Mouse (Mus musculus) ES-Bruce4 (cell line): ENCODE measurements around the gene Was. TPM values are rescaled to one million over a fixed set of nuclear protein-coding genes. Genes with fewer than 3 reads are reported as not detected.

Experiments used
- H3K27ac ChIP-seq: 2 replicates; pipeline ENCODE4 v1.5.1; 2012; ENCODE audit warnings: low read length, inconsistent platforms; ENCODE audit not compliant: insufficient read depth
- H3K27me3 ChIP-seq: 2 replicates; pipeline ENCODE4 v1.6.1; 2012; ENCODE audit warnings: mild to moderate bottlenecking, low read length, inconsistent platforms; ENCODE audit not compliant: control insufficient read depth, poor library complexity, insufficient read depth, severe bottlenecking
- H3K36me3 ChIP-seq: 2 replicates; pipeline ENCODE4 v1.6.1; 2012; ENCODE audit warnings: inconsistent platforms, mild to moderate bottlenecking, low read length, moderate library complexity; ENCODE audit not compliant: control insufficient read depth, poor library complexity, insufficient read depth, severe bottlenecking
- H3K4me1 ChIP-seq: one replicate; pipeline ENCODE4 v1.8.1; 2011; ENCODE audit warnings: low read length; ENCODE audit not compliant: control insufficient read depth, insufficient read depth
- H3K4me3 ChIP-seq: 2 replicates; pipeline ENCODE4 v1.5.1; 2011; ENCODE audit warnings: low read depth, mild to moderate bottlenecking, low read length
- H3K9ac ChIP-seq: 2 replicates; pipeline ENCODE4 v1.6.1; 2012; ENCODE audit warnings: low read depth, mild to moderate bottlenecking, inconsistent platforms; ENCODE audit not compliant: poor library complexity, severe bottlenecking
- H3K9me3 ChIP-seq: replicated peaks from 2 replicates; pipeline ENCODE4 v1.6.1; 2012; ENCODE audit warnings: mild to moderate bottlenecking, low read length, inconsistent platforms; ENCODE audit not compliant: control insufficient read depth, poor library complexity, insufficient read depth, severe bottlenecking
- CTCF ChIP-seq: IDR thresholded peaks from one replicate; pipeline ENCODE4 v1.8.1; 2011; ENCODE audit warnings: low read depth, low read length
- EP300 ChIP-seq: IDR thresholded peaks from 2 replicates; pipeline ENCODE4 v1.6.1; 2011; ENCODE audit warnings: low read depth, low read length; ENCODE audit not compliant: insufficient read depth
- POLR2A ChIP-seq: IDR thresholded peaks from one replicate; pipeline ENCODE4 v1.8.1; 2011; ENCODE audit warnings: low read length; ENCODE audit not compliant: insufficient read depth
- polyA plus RNA-seq: library from polyadenylated mRNA; stranded (reverse); fragments of >200 nt; gene quantifications from 2 replicates; pipeline ENCODE4 v1.2.4, GENCODE M21; 2011; ENCODE audit warnings: low read depth; ENCODE audit not compliant: missing spikeins, insufficient read depth, insufficient read length

Gene Was
- polyA plus RNA-seq, 1 experiment = 0.66 TPM

GRCm38 (mm10) chrX:8123821-8124470, 33.6 kb upstream of the Was start:
- no peak overlapping the region for H3K9ac ChIP-seq
- TF ChIP-seq CTCF (no peak), EP300 (no peak), POLR2A (no peak)
- no peak overlapping the region for H3K27ac ChIP-seq
- no peaks in the 10 kb centered on the region for H3K9me3 ChIP-seq
- H3K4me1 ChIP-seq = no peaks in the 10 kb centered on the region
- no peaks in the 10 kb centered on the region for H3K27me3 ChIP-seq
- no peaks in the 10 kb centered on the region for H3K36me3 ChIP-seq
- H3K4me3 ChIP-seq = no peak overlapping the region

- no peaks in the 10 kb centered on the region for H3K27me3 ChIP-seq
- no peaks in the 10 kb centered on the region for H3K9me3 ChIP-seq
- no peak overlapping the region for H3K27ac ChIP-seq
- no peaks in the 10 kb centered on the region for H3K4me1 ChIP-seq
- H3K36me3 ChIP-seq = no peaks in the 10 kb centered on the region
- no peak for TF ChIP-seq POLR2A
- H3K9ac ChIP-seq = no peak overlapping the region
- H3K4me3 ChIP-seq = no peak overlapping the region
Observed at GRCm38 (mm10) chrX:8117264-8117663, 27.0 kb upstream of the Was start.

- no peak for TF ChIP-seq POLR2A
- no peak for TF ChIP-seq CTCF
- no peak for TF ChIP-seq EP300
- Histone ChIP-seq H3K4me1 (no peaks in the 10 kb centered on the region), H3K9ac (no peak overlapping the region), H3K9me3 (no peaks in the 10 kb centered on the region), H3K27ac (no peak overlapping the region), H3K36me3 (no peaks in the 10 kb centered on the region), H3K4me3 (no peak overlapping the region), H3K27me3 (no peaks in the 10 kb centered on the region)
Observed at GRCm38 (mm10) chrX:8115275-8115674, 25.0 kb upstream of the Was start.

GRCm38 (mm10) chrX:8105019-8105418, 14.7 kb upstream of the Was start:
- no peak overlapping the region for H3K4me3 ChIP-seq
- no peaks in the 10 kb centered on the region for H3K9me3 ChIP-seq
- no peak for TF ChIP-seq CTCF
- TF ChIP-seq EP300 = no peak
- no peaks in the 10 kb centered on the region for H3K4me1 ChIP-seq
- no peak overlapping the region for H3K9ac ChIP-seq
- no peaks in the 10 kb centered on the region for H3K27me3 ChIP-seq
- H3K36me3 ChIP-seq = no peaks in the 10 kb centered on the region
- no peak overlapping the region for H3K27ac ChIP-seq

- Histone ChIP-seq H3K9ac (no peak overlapping the region), H3K27ac (no peak overlapping the region), H3K36me3 (no peaks in the 10 kb centered on the region), H3K9me3 (no peaks in the 10 kb centered on the region), H3K4me1 (no peaks in the 10 kb centered on the region), H3K27me3 (no peaks in the 10 kb centered on the region), H3K4me3 (no peak overlapping the region)
- no peak for TF ChIP-seq CTCF
- TF ChIP-seq POLR2A = no peak
- TF ChIP-seq EP300 = no peak
Observed at GRCm38 (mm10) chrX:8102213-8102668, 11.9 kb upstream of the Was start.

- Histone ChIP-seq H3K27me3 (no peaks in the 10 kb centered on the region), H3K4me3 (no peak overlapping the region), H3K36me3 (no peaks in the 10 kb centered on the region), H3K27ac (no peak overlapping the region), H3K4me1 (no peaks in the 10 kb centered on the region), H3K9ac (no peak overlapping the region), H3K9me3 (no peaks in the 10 kb centered on the region)
- TF ChIP-seq POLR2A = no peak
- peak; percentile 20 for TF ChIP-seq CTCF
- TF ChIP-seq EP300 = 0 out of 2 replicates have a peak, but pooled peaks have one; percentile 35
Observed at GRCm38 (mm10) chrX:8101017-8101416, 10.7 kb upstream of the Was start.
